Mouse (Mus musculus) midbrain, embryonic 13.5 days (tissue): ENCODE results near the gene Spata2l. TPM values are rescaled to one million over a fixed set of nuclear protein-coding genes. Genes with fewer than 3 reads are reported as not detected.
"Not testable (repeated sequence)": the region's sequence is repeated elsewhere in the genome, so short reads cannot be mapped to it uniquely, and the experiment has no call there.

Experiments
- ATAC-seq: fragments of 200-750 bp; cut with Nextera tagmentation; 2 replicates; pipeline ENCODE4 v1.8.0; 2017; ENCODE audit warnings: mild to moderate bottlenecking, moderate TSS enrichment, moderate library complexity
- H3K27ac ChIP-seq: fragments of 300-500 bp; sonication (generic); 2 replicates; pipeline ENCODE4 v1.5.1; 2015; ENCODE audit warnings: inconsistent platforms, mild to moderate bottlenecking, moderate library complexity
- H3K27me3 ChIP-seq: fragments of 300-500 bp; sonication (generic); 2 replicates; pipeline ENCODE4 v1.6.1; 2015; ENCODE audit warnings: mild to moderate bottlenecking, inconsistent platforms
- H3K36me3 ChIP-seq: fragments of 300-500 bp; sonication (generic); 2 replicates; pipeline ENCODE4 v1.6.1; 2015; ENCODE audit warnings: mild to moderate bottlenecking, inconsistent platforms
- H3K4me1 ChIP-seq: fragments of 300-500 bp; sonication (generic); replicated peaks from 2 replicates; pipeline ENCODE4 v1.6.1; 2015; ENCODE audit warnings: inconsistent platforms
- H3K4me2 ChIP-seq: fragments of 300-500 bp; sonication (generic); replicated peaks from 2 replicates; pipeline ENCODE4 v1.6.1; 2015; ENCODE audit warnings: moderate library complexity, mild to moderate bottlenecking, inconsistent platforms
- H3K4me3 ChIP-seq: fragments of 300-500 bp; sonication (generic); replicated peaks from 2 replicates; pipeline ENCODE4 v1.5.1; 2015; ENCODE audit warnings: mild to moderate bottlenecking, inconsistent platforms
- H3K9ac ChIP-seq: fragments of 300-500 bp; sonication (generic); replicated peaks from 2 replicates; pipeline ENCODE4 v1.6.1; 2015; ENCODE audit warnings: mild to moderate bottlenecking, inconsistent platforms
- H3K9me3 ChIP-seq: fragments of 300-500 bp; sonication (generic); 2 replicates; pipeline ENCODE4 v1.6.1; 2016; ENCODE audit warnings: mild to moderate bottlenecking, inconsistent platforms
- WGBS: fragments of 180-500 bp; shearing (Covaris S2); methylation state at CpG from one replicate; pipeline ENCODE4 v1.1.7; 2015; 5-methylcytosine and 5-hydroxymethylcytosine counted together
- polyA plus RNA-seq: library from polyadenylated mRNA; unstranded; fragments of >200 nt; fragmentation: Nextera tagmentation; extraction: Ambion mirVana; gene quantifications from 2 replicates; pipeline ENCODE4 v1.2.1, GENCODE M21; 2015

Gene Spata2l
- polyA plus RNA-seq, result 2.7 and 2.8 TPM in 2 replicates

- ATAC-seq, result peak; percentile 73
- H3K4me1 ChIP-seq, result peaks cover 30% of the 10 kb centered on the region
- WGBS, result 1% methylated on average over 56 of the region's 57 CpGs
These were observed at the start of gene Spata2l for GRCm38 (mm10) chr8:123235520-123236497. Gene Spata2l (minus strand): TSS chr8:123236233.

DNA sequence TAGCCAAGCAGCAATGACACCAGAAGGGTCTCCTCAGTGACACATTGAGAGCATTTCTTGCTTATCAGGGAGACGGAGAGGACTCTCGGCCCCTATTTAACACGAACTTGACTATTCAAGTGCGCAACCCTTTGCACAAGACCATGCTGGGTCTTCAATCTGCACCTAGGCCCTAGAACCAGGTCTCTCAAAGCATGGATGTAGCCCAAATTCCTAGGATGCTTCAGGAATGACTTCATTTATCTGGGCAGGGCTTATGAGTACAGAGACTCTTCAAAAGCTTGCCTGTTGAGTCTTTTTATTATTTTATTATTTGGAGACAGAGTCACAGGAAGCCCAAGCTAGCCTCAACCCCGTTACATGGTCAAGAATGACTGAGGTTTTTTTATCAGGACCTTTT lies 48.5 kb upstream of the Spata2l start:
- 93% methylated on average over 5 of the region's 5 CpGs for WGBS
- Histone ChIP-seq H3K36me3 (peaks cover 23% of the 10 kb centered on the region; the same call in 1 of the 2 replicates), H3K4me2 (no peak overlapping the region)

More at GRCm38 (mm10) chr8:123235520-123236497, at the start of gene Spata2l:
- Histone ChIP-seq H3K4me2 (peak within 1 kb of the TSS; percentile 74), H3K4me3 (peak within 1 kb of the TSS; percentile 42), H3K27me3 (peaks cover 41% of the 10 kb centered on the region), H3K36me3 (0 out of 2 replicates have a peak, but pooled peaks cover 3% of the 10 kb centered on the region), H3K27ac (no peak within 1 kb of the TSS), H3K9ac (peak within 1 kb of the TSS; percentile 68), H3K9me3 (no peaks in the 10 kb centered on the region)

DNA sequence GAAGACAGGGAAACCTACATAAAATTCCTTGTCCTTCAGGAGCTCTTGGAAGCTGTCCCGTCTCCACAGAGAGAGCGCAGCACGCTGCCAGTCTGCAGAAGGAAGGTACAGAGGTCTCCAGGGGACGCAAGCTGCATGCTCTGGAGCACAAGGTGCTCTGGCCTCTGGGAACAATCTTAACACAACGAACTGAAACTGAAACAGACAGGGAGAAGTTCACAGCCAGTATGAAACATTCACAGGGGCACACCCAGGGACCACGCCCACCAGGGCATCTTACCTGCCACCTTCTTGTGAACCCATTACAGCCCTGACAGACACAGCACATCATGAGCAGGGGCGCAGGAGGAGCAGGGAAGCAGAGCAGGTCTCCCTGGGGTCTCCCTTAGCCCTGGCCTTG lies 48.0 kb upstream of the Spata2l start:
- H3K36me3 ChIP-seq, result peaks cover 20% of the 10 kb centered on the region; the same call in 1 of the 2 replicates
- no peak overlapping the region for H3K4me3 ChIP-seq
- no peaks in the 10 kb centered on the region for H3K9me3 ChIP-seq
- WGBS, result 95% methylated on average over 7 of the region's 7 CpGs
- H3K9ac ChIP-seq, result no peak overlapping the region
- H3K27me3 ChIP-seq, result no peaks in the 10 kb centered on the region
- H3K4me1 ChIP-seq, result no peaks in the 10 kb centered on the region
- ATAC-seq, result no peak
- no peak overlapping the region for H3K4me2 ChIP-seq
- H3K27ac ChIP-seq, result no peak overlapping the region

More for the DNA sequence above, 48.5 kb upstream of the Spata2l start:
- H3K9ac ChIP-seq, result no peak overlapping the region
- ATAC-seq, result no peak
- no peaks in the 10 kb centered on the region for H3K4me1 ChIP-seq
- H3K9me3 ChIP-seq, result no peaks in the 10 kb centered on the region
- no peaks in the 10 kb centered on the region for H3K27me3 ChIP-seq
- no peak overlapping the region for H3K27ac ChIP-seq
- H3K4me3 ChIP-seq, result no peak overlapping the region

DNA sequence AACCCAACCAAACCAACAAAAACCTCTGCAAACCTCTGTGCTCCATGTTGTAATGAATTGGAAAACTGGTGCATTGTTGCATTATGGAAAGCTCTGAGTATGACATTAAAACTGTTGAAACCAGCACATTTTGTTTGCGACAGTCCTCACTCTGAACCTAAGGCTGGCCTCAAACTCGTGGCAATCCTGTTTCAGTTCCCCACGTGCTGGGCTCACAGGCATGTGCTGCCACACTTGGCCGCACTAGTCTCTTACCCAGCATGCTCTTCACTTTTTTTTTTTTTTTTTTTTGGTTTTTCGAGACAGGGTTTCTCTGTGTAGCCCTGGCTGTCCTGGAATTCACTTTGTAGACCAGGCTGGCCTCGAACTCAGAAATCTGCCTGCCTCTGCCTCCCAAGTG lies 47.0 kb upstream of the Spata2l start:
- not testable (repeated sequence) for H3K4me3 ChIP-seq, H3K9ac ChIP-seq, ATAC-seq, H3K9me3 ChIP-seq, H3K4me1 ChIP-seq, H3K27ac ChIP-seq, H3K4me2 ChIP-seq, H3K27me3 ChIP-seq
- WGBS, result 92% methylated on average over 5 of the region's 6 CpGs
- H3K36me3 ChIP-seq, result peaks cover 17% of the 10 kb centered on the region; the same call in 1 of the 2 replicates

DNA sequence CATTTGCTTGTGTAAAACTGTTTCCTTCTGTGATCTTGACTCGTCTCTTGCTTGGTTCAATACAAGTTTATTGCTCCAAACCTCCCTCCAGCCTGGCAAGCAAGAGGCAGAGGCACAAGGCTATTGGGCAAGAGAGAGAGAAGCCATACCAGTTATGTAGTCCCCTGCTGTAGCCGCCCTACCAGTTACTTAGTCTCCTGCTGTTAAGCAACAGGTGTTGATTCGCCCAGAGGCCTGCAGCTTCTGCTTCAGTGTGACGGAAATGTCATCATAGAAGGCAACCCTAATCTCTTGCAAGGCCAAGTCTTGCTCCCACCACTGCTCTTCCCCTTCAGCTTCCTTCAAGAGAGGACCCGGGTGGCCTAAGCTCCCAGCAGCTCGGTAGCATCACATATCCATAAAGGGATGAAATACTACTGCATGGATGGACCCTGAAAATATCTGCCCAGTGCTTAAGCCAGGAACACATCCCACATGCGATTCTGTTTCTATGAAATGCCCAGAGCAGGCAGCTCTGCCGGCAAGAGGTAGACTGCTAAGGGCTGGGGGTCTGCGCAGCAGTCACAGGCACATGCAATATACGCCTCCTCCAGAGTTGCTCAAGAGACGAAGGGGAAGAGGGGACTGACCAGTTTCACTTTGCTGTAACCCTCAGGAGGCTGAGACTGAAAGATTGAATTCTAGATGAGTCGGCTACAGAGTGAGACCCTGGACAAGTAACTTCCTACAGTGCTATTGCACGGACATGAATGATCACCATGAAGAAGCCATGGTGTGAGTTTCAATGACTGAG lies 44.5 kb upstream of the Spata2l start:
- no peak overlapping the region for H3K9ac ChIP-seq
- no peaks in the 10 kb centered on the region for H3K9me3 ChIP-seq
- no peak overlapping the region for H3K4me3 ChIP-seq
- H3K36me3 ChIP-seq, result peaks cover 20% of the 10 kb centered on the region; the same call in 1 of the 2 replicates
- H3K27me3 ChIP-seq, result no peaks in the 10 kb centered on the region
- 89% methylated on average over 13 of the region's 13 CpGs for WGBS
- ATAC-seq, result no peak
- no peak overlapping the region for H3K27ac ChIP-seq
- no peaks in the 10 kb centered on the region for H3K4me1 ChIP-seq
- H3K4me2 ChIP-seq, result no peak overlapping the region

DNA sequence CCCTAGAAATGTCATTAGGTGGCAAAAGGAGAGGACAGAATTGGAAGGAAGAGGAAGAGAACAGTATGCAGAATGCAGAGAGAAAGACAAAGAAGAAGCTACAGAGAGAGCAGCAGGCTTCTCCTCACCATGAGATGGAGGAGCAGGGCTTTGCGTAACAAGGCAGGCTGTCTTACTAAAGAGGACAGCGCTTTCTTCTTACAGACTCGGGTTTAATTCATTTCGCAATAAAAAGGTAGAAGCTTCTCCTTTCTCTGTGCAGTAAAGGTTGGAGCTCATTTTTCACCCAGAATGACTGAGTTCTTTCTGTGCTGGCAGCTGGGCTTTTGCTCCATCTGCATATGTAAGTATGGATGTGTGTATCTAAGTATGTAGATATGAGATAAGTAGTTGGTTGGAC lies 43.8 kb upstream of the Spata2l start:
- Histone ChIP-seq H3K4me3 (no peak overlapping the region), H3K4me2 (no peak overlapping the region), H3K27ac (no peak overlapping the region), H3K36me3 (peaks cover 20% of the 10 kb centered on the region; the same call in 1 of the 2 replicates), H3K27me3 (no peaks in the 10 kb centered on the region), H3K9me3 (no peaks in the 10 kb centered on the region), H3K4me1 (no peaks in the 10 kb centered on the region), H3K9ac (no peak overlapping the region)
- ATAC-seq, result no peak
- 92% methylated on average over 4 of the region's 4 CpGs for WGBS

GRCm38 (mm10) chr8:123278445-123278844 lies 42.4 kb upstream of the Spata2l start:
- ATAC-seq, result no peak
- Histone ChIP-seq H3K4me3 (no peak overlapping the region), H3K9me3 (no peaks in the 10 kb centered on the region), H3K4me1 (no peaks in the 10 kb centered on the region), H3K27ac (no peak overlapping the region), H3K27me3 (no peaks in the 10 kb centered on the region), H3K4me2 (no peak overlapping the region), H3K9ac (no peak overlapping the region), H3K36me3 (peaks cover 24% of the 10 kb centered on the region; the same call in 1 of the 2 replicates)
- 80% methylated on average over 7 of the region's 7 CpGs for WGBS

DNA sequence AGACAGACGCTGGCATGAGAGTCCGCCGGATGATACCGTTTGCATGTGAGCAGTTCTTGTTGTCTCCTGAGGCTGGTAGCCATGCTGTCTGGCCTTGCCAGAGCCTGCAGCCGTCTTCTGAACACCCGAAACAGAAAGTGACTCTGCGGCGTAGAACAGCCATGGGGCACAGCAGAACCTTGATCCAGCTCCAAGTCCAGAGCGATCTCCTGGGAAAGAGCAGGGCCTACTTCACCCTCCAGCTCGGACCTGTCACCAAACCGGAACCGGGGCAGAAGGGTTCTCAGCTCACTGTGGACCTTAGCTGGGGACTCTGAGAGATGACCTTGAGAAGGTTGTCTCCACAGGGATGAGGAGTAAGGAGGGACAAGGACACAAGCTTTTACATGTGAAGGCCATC lies 39.1 kb upstream of the Spata2l start:
- no peaks in the 10 kb centered on the region for H3K4me1 ChIP-seq
- H3K4me3 ChIP-seq, result no peak overlapping the region
- ATAC-seq, result no peak
- no peaks in the 10 kb centered on the region for H3K9me3 ChIP-seq
- H3K27me3 ChIP-seq, result no peaks in the 10 kb centered on the region
- WGBS, result 95% methylated on average over 12 of the region's 12 CpGs
- H3K4me2 ChIP-seq, result no peak overlapping the region
- H3K27ac ChIP-seq, result no peak overlapping the region
- no peak overlapping the region for H3K9ac ChIP-seq
- peaks cover 16% of the 10 kb centered on the region for H3K36me3 ChIP-seq

DNA sequence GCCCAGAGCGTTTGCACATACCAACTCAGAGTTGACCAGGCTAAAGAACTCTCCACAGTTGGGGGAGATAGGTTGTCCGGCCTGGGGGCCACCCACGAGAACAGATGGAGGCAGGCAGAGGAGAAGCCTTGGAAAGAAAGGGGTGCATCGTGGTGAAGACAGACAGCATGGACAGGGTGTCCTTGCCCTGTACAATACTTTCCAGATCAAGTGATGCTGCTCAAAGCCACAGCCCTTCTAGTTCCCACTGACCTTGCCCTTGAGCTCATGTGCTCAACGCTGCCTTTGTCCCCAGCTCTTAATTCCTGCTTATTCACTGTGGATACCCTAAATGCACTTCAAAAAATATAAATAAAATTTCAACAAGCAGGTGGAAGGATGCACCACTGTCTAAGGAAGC lies 38.4 kb upstream of the Spata2l start:
- no peak for ATAC-seq
- H3K27ac ChIP-seq, result no peak overlapping the region
- H3K27me3 ChIP-seq, result no peaks in the 10 kb centered on the region
- H3K4me2 ChIP-seq, result no peak overlapping the region
- H3K4me3 ChIP-seq, result no peak overlapping the region
- 91% methylated on average over 5 of the region's 5 CpGs for WGBS
- no peaks in the 10 kb centered on the region for H3K9me3 ChIP-seq
- H3K4me1 ChIP-seq, result no peaks in the 10 kb centered on the region
- no peak overlapping the region for H3K9ac ChIP-seq
- peaks cover 20% of the 10 kb centered on the region for H3K36me3 ChIP-seq

DNA sequence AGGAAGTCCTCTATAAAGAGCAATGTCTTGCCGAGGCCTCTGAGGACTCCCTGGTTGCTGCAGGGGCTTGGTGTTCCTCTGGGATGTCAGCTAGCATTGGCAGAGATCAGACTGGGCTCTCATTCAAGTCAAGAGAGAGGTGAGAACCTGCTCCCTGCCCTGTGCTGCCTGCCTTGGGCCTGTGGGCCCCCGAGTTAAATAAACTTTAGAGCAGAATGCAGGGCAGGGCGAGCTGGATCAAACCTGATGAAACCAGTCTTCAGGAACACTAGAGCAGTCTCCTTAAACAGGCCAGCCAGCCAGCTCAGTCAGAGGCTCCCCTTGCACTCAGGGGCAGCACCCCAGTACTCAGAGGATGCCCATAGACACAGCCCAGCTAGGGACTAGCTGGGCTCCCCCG lies 35.9 kb upstream of the Spata2l start:
- no peaks in the 10 kb centered on the region for H3K4me1 ChIP-seq
- peaks cover 40% of the 10 kb centered on the region for H3K36me3 ChIP-seq
- H3K27ac ChIP-seq, result no peak overlapping the region
- WGBS, result 77% methylated on average over 4 of the region's 4 CpGs
- no peak overlapping the region for H3K4me3 ChIP-seq
- ATAC-seq, result no peak
- H3K4me2 ChIP-seq, result no peak overlapping the region
- no peak overlapping the region for H3K9ac ChIP-seq
- no peaks in the 10 kb centered on the region for H3K9me3 ChIP-seq
- no peaks in the 10 kb centered on the region for H3K27me3 ChIP-seq

DNA sequence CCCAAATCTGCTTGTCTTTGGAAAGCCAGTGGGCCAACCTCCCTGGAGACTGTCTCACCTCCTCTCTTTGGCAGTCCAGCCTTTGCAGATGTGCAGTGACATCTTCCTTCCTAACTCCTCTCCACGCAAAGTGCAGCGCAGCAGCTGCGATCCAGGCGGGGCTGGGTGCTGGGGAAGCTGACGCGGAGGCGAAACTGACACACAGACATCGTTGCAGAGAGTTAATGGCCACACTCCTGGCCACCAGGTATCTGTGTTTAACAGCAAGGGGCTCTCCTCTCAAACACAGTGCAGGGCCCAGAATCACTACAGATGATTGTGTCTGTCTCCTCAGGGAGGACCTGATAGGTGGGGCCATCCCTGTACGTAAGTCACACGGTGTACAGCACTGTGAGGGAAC lies 35.1 kb upstream of the Spata2l start:
- H3K9me3 ChIP-seq, result no peaks in the 10 kb centered on the region
- no peaks in the 10 kb centered on the region for H3K27me3 ChIP-seq
- H3K4me1 ChIP-seq, result no peaks in the 10 kb centered on the region
- 95% methylated on average over 10 of the region's 10 CpGs for WGBS
- no peak overlapping the region for H3K27ac ChIP-seq
- H3K36me3 ChIP-seq, result peaks cover 47% of the 10 kb centered on the region
- H3K9ac ChIP-seq, result no peak overlapping the region
- no peak overlapping the region for H3K4me3 ChIP-seq
- ATAC-seq, result no peak
- H3K4me2 ChIP-seq, result no peak overlapping the region
